8 mouse cellular contexts compared by ENCODE assay signal in the genomic region with DNA sequence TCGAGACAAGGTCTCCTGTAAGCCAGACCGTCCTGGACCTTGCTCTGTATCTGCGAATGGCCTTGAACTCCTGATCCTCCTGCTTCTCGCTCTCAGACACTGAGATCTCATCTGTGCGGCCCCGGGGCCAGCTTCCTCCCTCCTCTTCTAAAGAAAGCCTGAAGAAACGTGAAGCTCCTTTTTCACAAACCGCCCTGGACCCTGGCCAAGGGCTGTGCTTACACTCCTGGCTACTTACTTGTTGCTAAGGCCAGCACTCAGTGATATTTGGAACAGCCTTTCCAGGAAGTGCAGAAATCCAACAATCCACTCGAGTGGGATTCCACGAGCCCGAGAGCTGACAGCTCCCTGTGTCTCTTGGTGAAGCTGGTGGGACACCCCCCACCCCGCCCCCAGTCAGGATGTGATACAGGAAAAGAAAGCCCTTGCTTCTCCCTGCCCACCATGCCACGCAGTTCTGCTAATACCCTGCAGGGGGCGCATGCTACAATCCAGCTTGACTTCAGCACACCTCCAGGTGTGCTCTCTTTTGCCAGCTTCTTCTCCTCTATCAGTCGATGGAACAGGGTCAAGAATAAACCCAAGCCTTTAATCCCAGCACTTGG. TPM values are rescaled to one million over a fixed set of nuclear protein-coding genes. Genes with fewer than 3 reads are reported as not detected.
DNase-seq lines count a peak whose midpoint lies in the region; ATAC-seq and TF ChIP-seq lines count a peak whose summit lies in the region.

No protein-coding gene starts in this region.

- TF ChIP-seq CTCF in spleen, adult 2 months (IDR thresholded peaks at IDR 0.05; ENCODE audit: extremely low read depth, insufficient read depth, insufficient read length, insufficient replicate concordance) = peak; percentile 77; the same call in 1 of the 2 replicates

- H3K9me3 ChIP-seq in liver, embryonic 13.5 days (replicated peaks) = no peaks in the 10 kb centered on the region

- no peak overlapping the region for H3K4me2 ChIP-seq in liver, embryonic 13.5 days

- H3K36me3 ChIP-seq in liver, embryonic 13.5 days = no peaks in the 10 kb centered on the region
- H3K36me3 ChIP-seq in spleen, adult 2 months (ENCODE audit: control insufficient read depth, insufficient read depth, low read length) = no peaks in the 10 kb centered on the region

- 20% methylated on average over 15 of the region's 15 CpGs for WGBS in liver, embryonic 13.5 days (ENCODE audit: insufficient replicate concordance)
- 30% methylated on average over 15 of the region's 15 CpGs for WGBS in spleen, adult 2 months

- H3K4me3 ChIP-seq in liver, embryonic 13.5 days (replicated peaks) = no peak overlapping the region
- no peak overlapping the region for H3K4me3 ChIP-seq in spleen, adult 2 months (ENCODE audit: extremely low read depth, insufficient read depth, insufficient read length)

- intact Hi-C loops in left cerebral cortex, postnatal 4 days (cut with DNase I) = no loop called here
- intact Hi-C loops in left cerebral cortex, postnatal 25 days (cut with DNase I) = no loop called here
- intact Hi-C loops in heart, postnatal 10 days (cut with DNase I) = loop anchor here (5.0 kb wide), 1 partner anchor 61 kb away; no protein-coding TSS in a partner anchor

- no peaks in the 10 kb centered on the region for H3K27me3 ChIP-seq in liver, embryonic 13.5 days
- H3K27me3 ChIP-seq in spleen, adult 2 months (ENCODE audit: control insufficient read depth, insufficient read depth, low read length) = no peaks in the 10 kb centered on the region

- no peak overlapping the region for H3K27ac ChIP-seq in liver, embryonic 13.5 days
- no peak overlapping the region for H3K27ac ChIP-seq in spleen, adult 2 months (ENCODE audit: insufficient read depth, low read length)

- H3K4me1 ChIP-seq in liver, embryonic 13.5 days (replicated peaks) = no peaks in the 10 kb centered on the region
- H3K4me1 ChIP-seq in spleen, adult 2 months (ENCODE audit: control insufficient read depth, insufficient read depth, insufficient read length) = no peaks in the 10 kb centered on the region

- no peak for ATAC-seq in liver, embryonic 13.5 days (ENCODE audit: low read depth)

- TF ChIP-seq POLR2A in spleen, adult 2 months (IDR thresholded peaks at IDR 0.05; ENCODE audit: low read depth, low read length) = no peak

- peak; percentile 55 for DNase-seq in left cerebral cortex, postnatal 4 days
- no peak for DNase-seq in left cerebral cortex, postnatal 25 days (ENCODE audit: low spot score in 2 of 2)
- peak; percentile 74 for DNase-seq in R1 (ENCODE audit: low read depth, low spot score)
- peak; percentile 35 for DNase-seq in embryo, embryonic 11 days
- DNase-seq in heart, postnatal 10 days = peak; percentile 51 to 65
- DNase-seq in liver, embryonic 13.5 days = peak; percentile 18
- peak in 1 of 2 experiments; percentile 47 for DNase-seq in spleen, adult 2 months (ENCODE audit: low read depth in 1 of 2, low spot score in 2 of 2)
- no peak for DNase-seq in right cerebral cortex, adult 18-20 months

- H3K9ac ChIP-seq in liver, embryonic 13.5 days = no peak overlapping the region

RNA-seq across cellular contexts. Expression of a gene that starts 19.9 kb away (rescaled TPM):
- 1 to 10 TPM; 4.4 to 6.3 TPM for total RNA-seq in left cerebral cortex, postnatal 4 days (2021)
- total RNA-seq in left cerebral cortex, postnatal 25 days (2021) = 1 to 10 TPM; 4.4 to 5.8 TPM
- 1 to 10 TPM; 4.7 to 6.6 TPM for total RNA-seq in heart, postnatal 10 days (2021)
- polyA plus RNA-seq in liver, embryonic 13.5 days (2015; fragmentation: Nextera tagmentation; extraction: Ambion mirVana) = 13.8 and 15.8 TPM in 2 replicates
- polyA plus RNA-seq in spleen, adult 2 months (2012; rRNA removed) = 2.1 and 3.1 TPM in 2 replicates

Comparison
In these comparisons a context has a peak if more than half of its experiments do, and no peak if none do; other contexts are left out.
1. DNase-seq: peak in left cerebral cortex, postnatal 4 days (single experiment), R1 (single experiment), embryo, embryonic 11 days (single experiment), heart, postnatal 10 days (2 of 2) and liver, embryonic 13.5 days (single experiment); none in left cerebral cortex, postnatal 25 days (0 of 2) and right cerebral cortex, adult 18-20 months (single experiment).